Mouse (Mus musculus) ES-E14 (cell line): ENCODE measurements around the gene Arhgef26. TPM values are rescaled to one million over a fixed set of nuclear protein-coding genes. Genes with fewer than 3 reads are reported as not detected.
A peak's percentile ranks its signal among the peaks of the same experiment; 100 is the strongest.

Experiments used
- DNase-seq: peaks from one replicate; pipeline ENCODE4 v3.0.0-alpha.2; 2013; ENCODE audit warnings: low read depth, low spot score
- H3K27ac ChIP-seq: 2 replicates; pipeline ENCODE4 v1.5.1; 2012; ENCODE audit warnings: low read depth, mild to moderate bottlenecking, low read length, moderate library complexity, mixed read lengths; ENCODE audit not compliant: poor library complexity, insufficient read depth, severe bottlenecking
- H3K36me3 ChIP-seq: 2 replicates; pipeline ENCODE4 v1.6.1; 2012; ENCODE audit warnings: mild to moderate bottlenecking, low read length, moderate library complexity, mixed read lengths; ENCODE audit not compliant: control insufficient read depth, poor library complexity, insufficient read depth, severe bottlenecking
- H3K4me1 ChIP-seq, 2 experiments: fragments of 150-350 bp in 1 of 2; sonication (generic) in 1 of 2; 2 replicates each; pipeline ENCODE4 v1.6.1; 2012; ENCODE audit warnings: low read length in 2 of 2, mild to moderate bottlenecking in 1 of 2, mixed read lengths in 1 of 2; ENCODE audit not compliant: control insufficient read depth in 2 of 2, insufficient read depth in 2 of 2, poor library complexity in 1 of 2
- H3K4me3 ChIP-seq, 2 experiments: fragments of 150-350 bp in 1 of 2; sonication (generic) in 1 of 2; 2 replicates each; pipeline ENCODE4 v1.5.1; 2012; ENCODE audit warnings: low read length in 2 of 2, low read depth in 1 of 2, mild to moderate bottlenecking in 1 of 2, mixed read lengths in 1 of 2; ENCODE audit not compliant: insufficient read depth in 1 of 2, poor library complexity in 1 of 2, severe bottlenecking in 1 of 2
- H3K9ac ChIP-seq: 2 replicates; pipeline ENCODE4 v1.6.1; 2012; ENCODE audit warnings: low read depth, mild to moderate bottlenecking, low read length, mixed read lengths; ENCODE audit not compliant: poor library complexity, insufficient read depth, severe bottlenecking
- H3K9me3 ChIP-seq: fragments of 150-350 bp; sonication (generic); 2 replicates; pipeline ENCODE4 v1.6.1; 2012; ENCODE audit warnings: low read depth, mild to moderate bottlenecking, low read length; ENCODE audit not compliant: control insufficient read depth, insufficient read depth
- CHD2 ChIP-seq: IDR thresholded peaks from 2 replicates; pipeline ENCODE4 v1.6.1; 2014; ENCODE audit warnings: mild to moderate bottlenecking, low read depth, low read length, inconsistent platforms
- HCFC1 ChIP-seq: IDR thresholded peaks from 2 replicates; pipeline ENCODE4 v1.6.1; 2012; ENCODE audit warnings: low read length, inconsistent platforms, borderline replicate concordance; ENCODE audit not compliant: insufficient read depth
- MAFK ChIP-seq: IDR thresholded peaks from 2 replicates; pipeline ENCODE4 v1.6.1; 2014; ENCODE audit warnings: mild to moderate bottlenecking, low read depth, low read length, inconsistent platforms; ENCODE audit not compliant: insufficient read depth
- ZC3H11A ChIP-seq: IDR thresholded peaks from 2 replicates; pipeline ENCODE4 v1.6.1; 2012; ENCODE audit warnings: low read depth, mild to moderate bottlenecking, inconsistent platforms, low read length, borderline replicate concordance
- ZNF384 ChIP-seq: IDR thresholded peaks from 2 replicates; pipeline ENCODE4 v1.6.1; 2012; ENCODE audit warnings: low read depth, low read length, inconsistent platforms
- in situ Hi-C, 2 experiments: fragments of 600-800 bp; cut with MboI; formaldehyde crosslinking; loops; one replicate each; pipeline ENCODE4 v1.15.1; 2025; ENCODE audit warnings: low sequenced_read_pairs in 2 of 2, inconsistent platforms in 1 of 2; ENCODE audit not compliant: unreplicated experiment in 2 of 2
- total RNA-seq: library from RNA; depleted of rRNA; stranded (reverse); fragments of 300-350 nt; gene quantifications from 2 replicates; pipeline ENCODE4 v1.2.3, GENCODE M21; 2012

The Arhgef26 gene
- total RNA-seq, 1 experiment, result 5.9 TPM

DNA sequence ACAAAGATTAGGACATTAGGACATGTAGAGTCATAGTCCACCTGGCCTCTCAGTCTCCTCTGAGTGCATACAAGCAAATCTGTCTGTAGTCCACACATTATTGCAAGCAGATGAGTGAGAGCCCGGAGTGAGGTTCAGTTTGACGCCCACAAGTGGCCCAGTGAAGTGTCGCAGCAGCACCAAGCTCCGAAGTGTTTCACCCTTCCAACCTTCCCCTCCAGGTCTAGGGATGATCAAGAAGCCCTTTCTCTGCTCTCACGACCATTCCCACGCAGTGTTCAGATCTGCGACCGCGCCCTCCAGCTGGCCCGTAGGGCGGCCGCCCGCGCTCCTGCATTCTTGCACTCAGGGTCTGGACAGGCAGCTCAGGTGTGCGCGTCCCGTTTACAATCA is 313 bp downstream of the Arhgef26 start:
- Histone ChIP-seq H3K36me3 (no peaks in the 10 kb centered on the region), H3K9ac (no peak overlapping the region), H3K27ac (no peak overlapping the region), H3K4me1 (peaks cover 0 to 2% of the 10 kb centered on the region in 2 experiments; a peak in 2 of 4 replicates), H3K9me3 (no peaks in the 10 kb centered on the region), H3K4me3 (peak overlapping the region; percentile 66 to 79)
- TF ChIP-seq ZNF384 (no peak), CHD2 (no peak), ZC3H11A (no peak), HCFC1 (no peak), MAFK (no peak)
- no peak for DNase-seq
- in situ Hi-C loops, result no loop called here

DNA sequence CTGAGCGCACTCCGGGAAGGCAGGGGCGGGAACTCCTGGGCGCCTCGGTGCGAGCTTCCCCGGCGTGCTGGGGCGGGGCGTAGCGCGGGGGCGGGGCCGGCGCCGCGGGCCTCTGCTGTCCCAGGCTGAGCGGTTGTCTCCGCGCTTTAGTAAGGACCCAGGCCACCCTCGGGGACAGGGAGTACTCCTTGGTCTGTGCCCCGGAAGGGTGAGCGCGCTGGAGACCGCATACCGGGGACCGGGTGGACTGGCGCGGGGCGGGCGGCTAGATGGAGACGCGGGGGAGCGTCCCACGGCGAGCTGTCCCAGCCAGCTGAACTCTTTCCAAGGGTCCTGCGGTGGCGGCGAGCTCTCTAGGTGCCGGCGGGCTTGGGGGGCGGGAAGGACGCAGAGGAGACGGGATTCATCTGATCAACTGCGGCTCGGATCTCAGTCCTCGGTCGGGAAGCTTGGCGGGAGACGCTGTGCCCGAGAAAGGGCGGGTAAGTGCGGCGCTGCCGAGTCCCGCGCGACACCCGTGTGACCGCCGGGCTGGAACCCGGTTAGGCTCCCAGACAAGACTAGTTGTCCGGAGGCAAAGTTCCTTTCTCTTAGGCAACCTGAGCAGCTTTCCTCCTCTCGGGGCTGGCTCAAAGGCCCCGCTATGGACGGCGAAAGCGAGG is 841 bp downstream of the Arhgef26 start:
- Histone ChIP-seq H3K27ac (no peak overlapping the region), H3K4me1 (peaks cover 0 to 2% of the 10 kb centered on the region in 2 experiments; a peak in 2 of 4 replicates), H3K9ac (peak overlapping the region; percentile 60), H3K4me3 (peak overlapping the region; percentile 66 to 79), H3K9me3 (no peaks in the 10 kb centered on the region), H3K36me3 (no peaks in the 10 kb centered on the region)
- peak; percentile 74 for DNase-seq
- no peak for TF ChIP-seq CHD2
- no peak for TF ChIP-seq ZC3H11A
- TF ChIP-seq HCFC1, result no peak
- TF ChIP-seq MAFK, result no peak
- no peak for TF ChIP-seq ZNF384
- in situ Hi-C loops, result no loop called here

DNA sequence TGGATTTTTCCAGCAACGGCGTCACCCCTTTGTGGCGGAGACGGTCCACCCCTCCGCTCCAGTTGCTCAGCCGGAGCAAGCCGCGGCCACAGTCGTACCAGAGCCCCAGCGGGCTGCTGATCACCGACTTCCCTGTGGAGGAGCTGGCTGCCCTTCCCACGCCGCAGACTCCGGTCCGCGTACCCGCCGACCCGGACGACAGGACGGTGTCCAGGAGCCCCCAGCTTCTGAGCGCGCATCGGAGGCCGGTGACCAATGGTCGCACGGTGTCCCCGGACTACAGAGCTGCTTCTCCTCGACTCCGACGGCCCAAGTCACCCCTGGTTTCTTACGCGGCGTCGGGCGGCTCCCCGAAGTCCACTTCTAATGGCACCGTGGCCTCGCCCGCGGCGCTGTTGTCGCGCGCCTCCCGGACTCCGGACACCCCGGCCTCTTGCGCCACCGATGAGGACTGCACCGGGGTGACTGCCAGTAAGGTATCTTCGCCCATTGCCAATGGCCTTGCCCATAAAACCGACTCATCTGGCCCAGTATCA is 1.4 kb downstream of the Arhgef26 start:
- TF ChIP-seq ZC3H11A (no peak), HCFC1 (no peak), ZNF384 (no peak), MAFK (no peak), CHD2 (no peak)
- peaks cover 0 to 2% of the 10 kb centered on the region in 2 experiments; a peak in 2 of 4 replicates for H3K4me1 ChIP-seq
- in situ Hi-C loops, result no loop called here
- H3K9ac ChIP-seq, result peak overlapping the region; percentile 60
- no peak for DNase-seq
- no peak overlapping the region for H3K27ac ChIP-seq
- no peaks in the 10 kb centered on the region for H3K36me3 ChIP-seq
- peak overlapping the region; percentile 66 to 79 for H3K4me3 ChIP-seq
- no peaks in the 10 kb centered on the region for H3K9me3 ChIP-seq

DNA sequence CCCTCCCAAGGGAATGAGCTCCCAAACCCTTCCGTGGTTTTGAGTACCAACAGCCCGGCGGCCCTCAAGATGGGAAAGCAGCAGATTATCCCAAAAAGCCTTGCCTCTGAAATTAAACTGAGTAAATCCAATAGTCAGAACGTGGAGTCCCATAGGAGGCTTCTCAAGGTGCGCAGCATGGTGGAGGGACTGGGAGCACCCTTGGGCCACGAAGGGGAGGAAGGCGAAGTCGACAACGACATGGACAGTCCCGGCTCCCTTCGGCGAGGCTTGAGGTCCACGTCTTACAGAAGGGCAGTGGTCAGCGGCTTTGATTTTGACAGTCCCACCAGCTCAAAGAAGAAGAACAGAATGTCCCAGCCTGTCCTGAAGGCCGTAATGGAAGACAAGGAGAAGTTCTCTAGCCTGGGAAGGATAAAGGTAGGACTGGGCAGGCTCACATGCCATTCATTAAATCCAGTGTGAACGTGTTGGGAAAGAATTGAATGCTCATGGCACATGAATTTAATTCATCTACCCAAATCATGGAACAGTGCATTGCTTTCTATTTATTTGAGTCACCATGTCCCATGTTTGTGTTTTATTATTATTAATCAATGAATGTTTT is 2.1 kb downstream of the Arhgef26 start:
- Histone ChIP-seq H3K4me1 (peaks cover 0 to 2% of the 10 kb centered on the region in 2 experiments; a peak in 2 of 4 replicates), H3K4me3 (peak overlapping the region; percentile 66 to 79), H3K36me3 (no peaks in the 10 kb centered on the region), H3K9ac (no peak overlapping the region; the same call in 1 of the 2 replicates), H3K27ac (no peak overlapping the region), H3K9me3 (no peaks in the 10 kb centered on the region)
- in situ Hi-C loops, result no loop called here
- no peak for DNase-seq
- no peak for TF ChIP-seq CHD2
- no peak for TF ChIP-seq ZC3H11A
- TF ChIP-seq MAFK, result no peak
- TF ChIP-seq HCFC1, result no peak
- no peak for TF ChIP-seq ZNF384
